Mouse (Mus musculus) MEL (cell line): ENCODE results near the gene Calb2.

Source experiments
- CHD2 ChIP-seq: IDR thresholded peaks from 2 replicates; pipeline ENCODE4 v1.6.1; 2011; ENCODE audit warnings: low read length, improper control_type of control experiment
- CTCF ChIP-seq, 3 experiments: IDR thresholded peaks in 2 of 3; conservative IDR thresholded peaks in 1 of 3; 2 replicates each; pipeline ENCODE4 v1.5.1; 2011 to 2012; ENCODE audit warnings: low read length in 3 of 3, low read depth in 2 of 3, mild to moderate bottlenecking in 2 of 3, improper control_type of control experiment in 1 of 3, inconsistent platforms in 1 of 3, mixed read lengths in 1 of 3, moderate library complexity in 1 of 3; ENCODE audit not compliant: control insufficient read depth in 1 of 3, insufficient read depth in 1 of 3, poor library complexity in 1 of 3, severe bottlenecking in 1 of 3
- EP300 ChIP-seq, 2 experiments: IDR thresholded peaks; 2 replicates each; pipeline ENCODE4 v1.6.1; 2011; ENCODE audit warnings: improper control_type of control experiment in 2 of 2, low read length in 2 of 2, low read depth in 1 of 2, mild to moderate bottlenecking in 1 of 2
- MXI1 ChIP-seq: IDR thresholded peaks from 2 replicates; pipeline ENCODE4 v1.6.1; 2011; ENCODE audit warnings: mild to moderate bottlenecking, low read depth, low read length, improper control_type of control experiment
- NELFE ChIP-seq: IDR thresholded peaks from 2 replicates; pipeline ENCODE4 v1.6.1; 2011; ENCODE audit warnings: low read depth, low read length, improper control_type of control experiment
- POLR2A ChIP-seq, 2 experiments: IDR thresholded peaks; 2 replicates each; pipeline ENCODE4 v1.6.1; 2011 to 2012; ENCODE audit warnings: low read length in 2 of 2, mild to moderate bottlenecking in 2 of 2, control low read depth in 1 of 2, improper control_type of control experiment in 1 of 2, low read depth in 1 of 2, moderate library complexity in 1 of 2; ENCODE audit not compliant: control insufficient read depth in 1 of 2, insufficient read depth in 1 of 2, poor library complexity in 1 of 2
- RAD21 ChIP-seq: IDR thresholded peaks from 2 replicates; pipeline ENCODE4 v1.6.1; 2011; ENCODE audit warnings: mild to moderate bottlenecking, low read depth, low read length, improper control_type of control experiment
- SIN3A ChIP-seq: IDR thresholded peaks from 2 replicates; pipeline ENCODE4 v1.6.1; 2012; ENCODE audit warnings: low read length, improper control_type of control experiment, inconsistent platforms
- SMC3 ChIP-seq: IDR thresholded peaks from 2 replicates; pipeline ENCODE4 v1.6.1; 2011; ENCODE audit warnings: low read depth, low read length, improper control_type of control experiment
- TCF12 ChIP-seq: IDR thresholded peaks from 2 replicates; pipeline ENCODE4 v1.6.1; 2014; ENCODE audit warnings: low read depth, mild to moderate bottlenecking, inconsistent platforms, low read length, improper control_type of control experiment, moderate library complexity
- UBTF ChIP-seq: IDR thresholded peaks from 2 replicates; pipeline ENCODE4 v1.6.1; 2012; ENCODE audit warnings: low read depth, mild to moderate bottlenecking, inconsistent platforms, low read length, improper control_type of control experiment, moderate library complexity, borderline replicate concordance; ENCODE audit not compliant: insufficient read depth
- USF1 ChIP-seq: IDR thresholded peaks from 2 replicates; pipeline ENCODE4 v1.6.1; 2014; ENCODE audit warnings: low read depth, mild to moderate bottlenecking, inconsistent platforms, low read length, improper control_type of control experiment, moderate library complexity
- ZMIZ1 ChIP-seq: IDR thresholded peaks from 2 replicates; pipeline ENCODE4 v1.6.1; 2012; ENCODE audit warnings: low read depth, mild to moderate bottlenecking, inconsistent platforms, low read length, improper control_type of control experiment, moderate library complexity
- ZNF384 ChIP-seq: IDR thresholded peaks from 2 replicates; pipeline ENCODE4 v1.6.1; 2012; ENCODE audit warnings: low read depth, mild to moderate bottlenecking, inconsistent platforms, low read length, improper control_type of control experiment

DNA sequence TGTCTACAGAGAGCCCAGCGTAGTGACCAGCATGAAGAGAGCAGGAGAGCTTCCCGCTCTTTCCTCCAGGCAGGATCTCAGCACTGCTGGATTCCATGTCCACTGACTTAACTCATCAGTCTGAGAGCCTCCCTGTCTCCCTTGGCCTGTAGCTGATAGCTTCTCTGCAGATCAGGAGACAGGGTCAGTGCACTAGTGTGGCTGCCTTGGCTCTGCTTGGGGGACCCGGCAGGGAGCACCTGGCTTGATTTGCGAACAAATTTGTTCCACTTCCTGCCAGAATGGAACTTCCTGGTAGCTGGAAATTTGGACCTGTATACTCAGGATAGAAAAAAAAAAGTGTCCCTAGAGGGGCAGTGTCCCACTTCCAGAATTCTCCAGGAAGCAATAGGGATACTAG is 6.8 kb upstream of the Calb2 start:
- no peak for TF ChIP-seq CTCF (IDR thresholded peaks at IDR 0.05 in 2 of 3, conservative IDR thresholded peaks at IDR 0.05 in 1 of 3; ENCODE audit: control insufficient read depth in 1 of 3, insufficient read depth in 1 of 3, low read depth in 2 of 3, low read length in 3 of 3, poor library complexity in 1 of 3, severe bottlenecking in 1 of 3)
- no peak for TF ChIP-seq UBTF
- no peak for TF ChIP-seq RAD21
- no peak for TF ChIP-seq ZMIZ1
- TF ChIP-seq POLR2A (IDR thresholded peaks at IDR 0.05; ENCODE audit: control insufficient read depth in 1 of 2, insufficient read depth in 1 of 2, low read depth in 1 of 2, low read length in 2 of 2, poor library complexity in 1 of 2): no peak
- no peak for TF ChIP-seq CHD2
- TF ChIP-seq USF1: no peak
- TF ChIP-seq TCF12: no peak
- no peak for TF ChIP-seq SMC3
- TF ChIP-seq NELFE: no peak
- TF ChIP-seq ZNF384: no peak
- TF ChIP-seq SIN3A: no peak
- no peak for TF ChIP-seq MXI1
- no peak for TF ChIP-seq EP300 (IDR thresholded peaks at IDR 0.05; ENCODE audit: low read depth in 1 of 2, low read length in 2 of 2)
